Mouse (Mus musculus): ENCODE data around the gene Mt1. TPM values are rescaled to one million over a fixed set of nuclear protein-coding genes. Genes with fewer than 3 reads are reported as not detected.

The Mt1 gene
- polyA plus RNA-seq, 1 experiment from 2014 or later, result 189 TPM

- H3K4me1 ChIP-seq, result peaks cover 20% of the 10 kb centered on the region
- no peak overlapping the region for H3K4me3 ChIP-seq
- 76% methylated on average over 13 of the region's 13 CpGs for WGBS
- H3K36me3 ChIP-seq, result no peaks in the 10 kb centered on the region
- H3K27ac ChIP-seq, result no peak overlapping the region
- H3K27me3 ChIP-seq, result peaks cover 35% of the 10 kb centered on the region
- no peak for ATAC-seq (ENCODE audit: insufficient number of reproducible peaks, low FRiP score, low TSS enrichment, low read depth)
- no peak overlapping the region for H3K4me2 ChIP-seq
- H3K9me3 ChIP-seq, result no peaks in the 10 kb centered on the region
- H3K9ac ChIP-seq, result no peak overlapping the region
Measured at GRCm38 (mm10) chr8:94189275-94190031, 10.6 kb downstream of the Mt1 start.

- no peaks in the 10 kb centered on the region for H3K36me3 ChIP-seq
- no peaks in the 10 kb centered on the region for H3K9me3 ChIP-seq
- peak overlapping the region; percentile 29 for H3K4me3 ChIP-seq
- WGBS, result 19% methylated on average over 21 of the region's 21 CpGs
- peak overlapping the region; percentile 53 for H3K4me2 ChIP-seq
- no peak for ATAC-seq (ENCODE audit: insufficient number of reproducible peaks, low FRiP score, low TSS enrichment, low read depth)
- no peak overlapping the region for H3K27ac ChIP-seq
- H3K27me3 ChIP-seq, result peaks cover 21% of the 10 kb centered on the region
- H3K4me1 ChIP-seq, result peaks cover 17% of the 10 kb centered on the region
- H3K9ac ChIP-seq, result no peak overlapping the region
Measured at GRCm38 (mm10) chr8:94191101-94191691, 12.3 kb downstream of the Mt1 start.

- H3K27ac ChIP-seq, result no peak overlapping the region
- WGBS, result 25% methylated on average over 1 of the region's 1 CpGs
- no peak for ATAC-seq (ENCODE audit: insufficient number of reproducible peaks, low FRiP score, low TSS enrichment, low read depth)
Measured at GRCm38 (mm10) chr8:94192926-94193325, 14.0 kb downstream of the Mt1 start.

GRCm38 (mm10) chr8:94194591-94195223, 15.8 kb downstream of the Mt1 start:
- Histone ChIP-seq H3K27ac (no peak overlapping the region), H3K4me1 (peaks cover 4% of the 10 kb centered on the region; the same call in 1 of the 2 replicates), H3K9me3 (no peaks in the 10 kb centered on the region), H3K9ac (no peak overlapping the region), H3K4me3 (no peak overlapping the region), H3K4me2 (no peak overlapping the region), H3K36me3 (no peaks in the 10 kb centered on the region), H3K27me3 (peaks cover 3% of the 10 kb centered on the region; the same call in 1 of the 2 replicates)
- ATAC-seq (ENCODE audit: insufficient number of reproducible peaks, low FRiP score, low TSS enrichment, low read depth), result no peak
- WGBS, result 69% methylated on average over 7 of the region's 7 CpGs

More at GRCm38 (mm10) chr8:94192926-94193325, 14.0 kb downstream of the Mt1 start:
- Histone ChIP-seq H3K36me3 (no peaks in the 10 kb centered on the region), H3K9me3 (no peaks in the 10 kb centered on the region), H3K4me3 (no peak overlapping the region), H3K4me1 (peaks cover 4% of the 10 kb centered on the region; the same call in 1 of the 2 replicates), H3K9ac (no peak overlapping the region), H3K27me3 (peaks cover 4% of the 10 kb centered on the region; the same call in 1 of the 2 replicates), H3K4me2 (no peak overlapping the region)

- Histone ChIP-seq H3K4me1 (no peaks in the 10 kb centered on the region), H3K9ac (no peak overlapping the region), H3K9me3 (no peaks in the 10 kb centered on the region), H3K27me3 (no peaks in the 10 kb centered on the region), H3K4me2 (no peak overlapping the region), H3K27ac (no peak overlapping the region), H3K36me3 (no peaks in the 10 kb centered on the region), H3K4me3 (no peak overlapping the region)
- ATAC-seq (ENCODE audit: insufficient number of reproducible peaks, low FRiP score, low TSS enrichment, low read depth), result no peak
- WGBS, result 43% methylated on average over 10 of the region's 10 CpGs
Measured at GRCm38 (mm10) chr8:94199202-94199869, 20.5 kb downstream of the Mt1 start.

GRCm38 (mm10) chr8:94204043-94204442, 25.2 kb downstream of the Mt1 start:
- WGBS, result 57% methylated on average over 3 of the region's 3 CpGs
- Histone ChIP-seq H3K27ac (no peak overlapping the region), H3K9me3 (no peaks in the 10 kb centered on the region), H3K9ac (no peak overlapping the region), H3K4me3 (no peak overlapping the region), H3K36me3 (no peaks in the 10 kb centered on the region), H3K27me3 (no peaks in the 10 kb centered on the region), H3K4me2 (no peak overlapping the region), H3K4me1 (no peaks in the 10 kb centered on the region)
- no peak for ATAC-seq (ENCODE audit: insufficient number of reproducible peaks, low FRiP score, low TSS enrichment, low read depth)

- 0 out of 2 replicates have a peak, but pooled peaks have one; percentile 44 for ATAC-seq (ENCODE audit: insufficient number of reproducible peaks, low FRiP score, low TSS enrichment, low read depth)
- 21% methylated on average over 5 of the region's 5 CpGs for WGBS
Measured at GRCm38 (mm10) chr8:94205736-94206135, 26.9 kb downstream of the Mt1 start.

GRCm38 (mm10) chr8:94206256-94206655, 27.4 kb downstream of the Mt1 start:
- ATAC-seq (ENCODE audit: insufficient number of reproducible peaks, low FRiP score, low TSS enrichment, low read depth), result no peak
- H3K9ac ChIP-seq, result no peak overlapping the region
- no peak overlapping the region for H3K27ac ChIP-seq
- no peaks in the 10 kb centered on the region for H3K27me3 ChIP-seq
- H3K9me3 ChIP-seq, result no peaks in the 10 kb centered on the region
- 68% methylated on average over 8 of the region's 8 CpGs for WGBS
- H3K4me2 ChIP-seq, result no peak overlapping the region
- no peak overlapping the region for H3K4me3 ChIP-seq
- H3K36me3 ChIP-seq, result no peaks in the 10 kb centered on the region
- H3K4me1 ChIP-seq, result no peaks in the 10 kb centered on the region

More at GRCm38 (mm10) chr8:94205736-94206135, 26.9 kb downstream of the Mt1 start:
- H3K27ac ChIP-seq, result no peak overlapping the region
- H3K4me2 ChIP-seq, result no peak overlapping the region
- no peaks in the 10 kb centered on the region for H3K4me1 ChIP-seq
- H3K9me3 ChIP-seq, result no peaks in the 10 kb centered on the region
- H3K36me3 ChIP-seq, result no peaks in the 10 kb centered on the region
- no peak overlapping the region for H3K9ac ChIP-seq
- H3K27me3 ChIP-seq, result no peaks in the 10 kb centered on the region
- no peak overlapping the region for H3K4me3 ChIP-seq

- Histone ChIP-seq H3K27ac (no peak overlapping the region), H3K27me3 (no peaks in the 10 kb centered on the region), H3K9ac (no peak overlapping the region), H3K9me3 (no peaks in the 10 kb centered on the region), H3K4me1 (no peaks in the 10 kb centered on the region), H3K36me3 (no peaks in the 10 kb centered on the region), H3K4me2 (no peak overlapping the region), H3K4me3 (no peak overlapping the region)
- no peak for ATAC-seq (ENCODE audit: insufficient number of reproducible peaks, low FRiP score, low TSS enrichment, low read depth)
- WGBS, result 70% methylated on average over 2 of the region's 2 CpGs
Measured at GRCm38 (mm10) chr8:94207491-94207890, 28.6 kb downstream of the Mt1 start.

GRCm38 (mm10) chr8:94209639-94210038, 30.8 kb downstream of the Mt1 start:
- no peak overlapping the region for H3K9ac ChIP-seq
- H3K27ac ChIP-seq, result no peak overlapping the region
- H3K27me3 ChIP-seq, result no peaks in the 10 kb centered on the region
- WGBS, result 78% methylated on average over 6 of the region's 6 CpGs
- no peak for ATAC-seq (ENCODE audit: insufficient number of reproducible peaks, low FRiP score, low TSS enrichment, low read depth)
- H3K4me3 ChIP-seq, result no peak overlapping the region
- peaks cover 5% of the 10 kb centered on the region for H3K4me1 ChIP-seq
- H3K4me2 ChIP-seq, result no peak overlapping the region
- H3K9me3 ChIP-seq, result no peaks in the 10 kb centered on the region
- H3K36me3 ChIP-seq, result no peaks in the 10 kb centered on the region

- H3K27me3 ChIP-seq, result no peaks in the 10 kb centered on the region
- no peak overlapping the region for H3K27ac ChIP-seq
- no peak overlapping the region for H3K4me2 ChIP-seq
- WGBS, result 70% methylated on average over 3 of the region's 3 CpGs
- H3K9ac ChIP-seq, result no peak overlapping the region
- peaks cover 11% of the 10 kb centered on the region for H3K4me1 ChIP-seq
- no peak overlapping the region for H3K4me3 ChIP-seq
- H3K9me3 ChIP-seq, result no peaks in the 10 kb centered on the region
- H3K36me3 ChIP-seq, result no peaks in the 10 kb centered on the region
- ATAC-seq (ENCODE audit: insufficient number of reproducible peaks, low FRiP score, low TSS enrichment, low read depth), result no peak
Measured at GRCm38 (mm10) chr8:94210225-94210624, 31.3 kb downstream of the Mt1 start.

Data from limb, embryonic 15.5 days (tissue).